Mouse (Mus musculus) embryonic facial prominence, embryonic 10.5 days (tissue): ENCODE results near the gene Adamts17. TPM values are rescaled to one million over a fixed set of nuclear protein-coding genes. Genes with fewer than 3 reads are reported as not detected.

Experiments
- DNase-seq: peaks from one replicate; pipeline ENCODE4 v3.0.0-alpha.2; 2017; ENCODE audit warnings: low spot score
- H3K27ac ChIP-seq: fragments of 300-500 bp; sonication (generic); replicated peaks from 2 replicates; pipeline ENCODE4 v1.5.1; 2016; ENCODE audit warnings: mild to moderate bottlenecking
- H3K27me3 ChIP-seq: fragments of 300-500 bp; sonication (generic); replicated peaks from 2 replicates; pipeline ENCODE4 v1.6.1; 2016; ENCODE audit warnings: low read depth, mild to moderate bottlenecking; ENCODE audit not compliant: poor library complexity, severe bottlenecking
- H3K36me3 ChIP-seq: fragments of 300-500 bp; sonication (generic); replicated peaks from 2 replicates; pipeline ENCODE4 v1.6.1; 2016; ENCODE audit warnings: mild to moderate bottlenecking, moderate library complexity
- H3K4me1 ChIP-seq: fragments of 300-500 bp; sonication (generic); 2 replicates; pipeline ENCODE4 v1.6.1; 2016
- H3K4me3 ChIP-seq: fragments of 300-500 bp; sonication (generic); 2 replicates; pipeline ENCODE4 v1.5.1; 2016; ENCODE audit warnings: mild to moderate bottlenecking, moderate library complexity
- H3K9me3 ChIP-seq: fragments of 300-500 bp; sonication (generic); 2 replicates; pipeline ENCODE4 v1.6.1; 2016; ENCODE audit warnings: mild to moderate bottlenecking
- WGBS: fragments of 180-500 bp; shearing (Covaris S2); methylation state at CpG from one replicate; pipeline ENCODE4 v1.1.7; 2016; 5-methylcytosine and 5-hydroxymethylcytosine counted together
- polyA plus RNA-seq: library from polyadenylated mRNA; unstranded; fragments of >200 nt; fragmentation: Nextera tagmentation; extraction: Ambion mirVana; gene quantifications from 2 replicates; pipeline ENCODE4 v1.2.1, GENCODE M21; 2016

The Adamts17 gene
- polyA plus RNA-seq: 2.4 and 2.6 TPM in 2 replicates

- H3K4me3 ChIP-seq: peak within 1 kb of the TSS; percentile 81
- no peaks in the 10 kb centered on the region for H3K9me3 ChIP-seq
- H3K27ac ChIP-seq: peak within 1 kb of the TSS; percentile 51
- no peaks in the 10 kb centered on the region for H3K36me3 ChIP-seq
- DNase-seq: peak; percentile 93
- peaks cover 33% of the 10 kb centered on the region for H3K4me1 ChIP-seq
- peaks cover 64% of the 10 kb centered on the region for H3K27me3 ChIP-seq
- under 1% methylated on average over 30 of the region's 30 CpGs for WGBS
These were observed at the start of gene Adamts17 for GRCm38 (mm10) chr7:66839463-66840007. TSS of gene Adamts17 (plus strand) at chr7:66839735.

GRCm38 (mm10) chr7:66789860-66790748 lies 49.4 kb upstream of the Adamts17 start:
- DNase-seq: peak; percentile 21
- H3K36me3 ChIP-seq: no peaks in the 10 kb centered on the region
- peaks cover 30% of the 10 kb centered on the region for H3K4me1 ChIP-seq
- no peak overlapping the region for H3K4me3 ChIP-seq
- H3K27ac ChIP-seq: 0 out of 2 replicates have a peak overlapping the region, but pooled peaks have one; percentile 54
- H3K27me3 ChIP-seq: no peaks in the 10 kb centered on the region
- H3K9me3 ChIP-seq: no peaks in the 10 kb centered on the region
- 26% methylated on average over 8 of the region's 8 CpGs for WGBS

GRCm38 (mm10) chr7:66791022-66791421 lies 48.5 kb upstream of the Adamts17 start:
- H3K4me3 ChIP-seq: no peak overlapping the region
- H3K4me1 ChIP-seq: peaks cover 25% of the 10 kb centered on the region
- WGBS: 92% methylated on average over 3 of the region's 3 CpGs

GRCm38 (mm10) chr7:66796909-66797308 lies 42.6 kb upstream of the Adamts17 start:
- Histone ChIP-seq H3K27me3 (no peaks in the 10 kb centered on the region), H3K9me3 (no peaks in the 10 kb centered on the region), H3K36me3 (no peaks in the 10 kb centered on the region), H3K27ac (no peak overlapping the region), H3K4me3 (no peak overlapping the region), H3K4me1 (peaks cover 11% of the 10 kb centered on the region)
- 68% methylated on average over 1 of the region's 1 CpGs for WGBS
- DNase-seq: no peak

More at GRCm38 (mm10) chr7:66791022-66791421, 48.5 kb upstream of the Adamts17 start:
- Histone ChIP-seq H3K27me3 (no peaks in the 10 kb centered on the region), H3K36me3 (no peaks in the 10 kb centered on the region), H3K27ac (no peak overlapping the region), H3K9me3 (no peaks in the 10 kb centered on the region)
- no peak for DNase-seq

- Histone ChIP-seq H3K27ac (no peak overlapping the region), H3K27me3 (no peaks in the 10 kb centered on the region), H3K4me3 (no peak overlapping the region), H3K4me1 (peaks cover 11% of the 10 kb centered on the region), H3K9me3 (no peaks in the 10 kb centered on the region), H3K36me3 (no peaks in the 10 kb centered on the region)
- 94% methylated on average over 1 of the region's 1 CpGs for WGBS
- no peak for DNase-seq
These were observed 42.2 kb upstream of the Adamts17 start for GRCm38 (mm10) chr7:66797345-66797744.

- Histone ChIP-seq H3K27ac (no peak overlapping the region), H3K4me1 (peaks cover 18% of the 10 kb centered on the region), H3K4me3 (no peak overlapping the region), H3K27me3 (no peaks in the 10 kb centered on the region), H3K36me3 (no peaks in the 10 kb centered on the region), H3K9me3 (no peaks in the 10 kb centered on the region)
- DNase-seq: peak; percentile 65
- WGBS: 36% methylated on average over 5 of the region's 5 CpGs
These were observed 40.7 kb upstream of the Adamts17 start for GRCm38 (mm10) chr7:66798826-66799225.

- Histone ChIP-seq H3K9me3 (no peaks in the 10 kb centered on the region), H3K4me3 (no peak overlapping the region), H3K4me1 (peaks cover 18% of the 10 kb centered on the region), H3K36me3 (no peaks in the 10 kb centered on the region), H3K27ac (no peak overlapping the region), H3K27me3 (no peaks in the 10 kb centered on the region)
- WGBS: 80% methylated on average over 5 of the region's 5 CpGs
- no peak for DNase-seq
These were observed 38.8 kb upstream of the Adamts17 start for GRCm38 (mm10) chr7:66800784-66801183.

GRCm38 (mm10) chr7:66801785-66802184 lies 37.8 kb upstream of the Adamts17 start:
- DNase-seq: no peak
- no peaks in the 10 kb centered on the region for H3K36me3 ChIP-seq
- no peak overlapping the region for H3K4me3 ChIP-seq
- H3K27ac ChIP-seq: no peak overlapping the region
- peaks cover 18% of the 10 kb centered on the region for H3K4me1 ChIP-seq
- H3K27me3 ChIP-seq: no peaks in the 10 kb centered on the region
- no peaks in the 10 kb centered on the region for H3K9me3 ChIP-seq

GRCm38 (mm10) chr7:66803798-66804197 lies 35.7 kb upstream of the Adamts17 start:
- no peaks in the 10 kb centered on the region for H3K36me3 ChIP-seq
- H3K27me3 ChIP-seq: no peaks in the 10 kb centered on the region
- WGBS: 62% methylated on average over 5 of the region's 5 CpGs
- no peak overlapping the region for H3K27ac ChIP-seq
- no peak overlapping the region for H3K4me3 ChIP-seq
- no peaks in the 10 kb centered on the region for H3K9me3 ChIP-seq
- no peak for DNase-seq
- peaks cover 15% of the 10 kb centered on the region for H3K4me1 ChIP-seq

GRCm38 (mm10) chr7:66806801-66807200 lies 32.7 kb upstream of the Adamts17 start:
- H3K9me3 ChIP-seq: no peaks in the 10 kb centered on the region
- peaks cover 7% of the 10 kb centered on the region; the same call in 1 of the 2 replicates for H3K4me1 ChIP-seq
- no peaks in the 10 kb centered on the region for H3K36me3 ChIP-seq
- H3K27me3 ChIP-seq: no peaks in the 10 kb centered on the region
- no peak overlapping the region for H3K27ac ChIP-seq
- no peak for DNase-seq
- 76% methylated on average over 3 of the region's 3 CpGs for WGBS
- no peak overlapping the region for H3K4me3 ChIP-seq

GRCm38 (mm10) chr7:66810436-66810835 lies 29.1 kb upstream of the Adamts17 start:
- H3K9me3 ChIP-seq: no peaks in the 10 kb centered on the region
- no peak overlapping the region for H3K27ac ChIP-seq
- H3K36me3 ChIP-seq: no peaks in the 10 kb centered on the region
- DNase-seq: no peak
- H3K4me3 ChIP-seq: no peak overlapping the region
- H3K4me1 ChIP-seq: no peaks in the 10 kb centered on the region
- WGBS: 93% methylated on average over 7 of the region's 7 CpGs
- no peaks in the 10 kb centered on the region for H3K27me3 ChIP-seq

- DNase-seq: no peak
- no peaks in the 10 kb centered on the region for H3K27me3 ChIP-seq
- no peaks in the 10 kb centered on the region for H3K36me3 ChIP-seq
- H3K9me3 ChIP-seq: no peaks in the 10 kb centered on the region
- no peak overlapping the region for H3K27ac ChIP-seq
- H3K4me3 ChIP-seq: no peak overlapping the region
- 71% methylated on average over 1 of the region's 1 CpGs for WGBS
- no peaks in the 10 kb centered on the region for H3K4me1 ChIP-seq
These were observed 28.2 kb upstream of the Adamts17 start for GRCm38 (mm10) chr7:66811294-66811693.

- 89% methylated on average over 4 of the region's 4 CpGs for WGBS
- Histone ChIP-seq H3K36me3 (no peaks in the 10 kb centered on the region), H3K9me3 (no peaks in the 10 kb centered on the region), H3K27me3 (no peaks in the 10 kb centered on the region), H3K27ac (no peak overlapping the region), H3K4me3 (no peak overlapping the region), H3K4me1 (no peaks in the 10 kb centered on the region)
- DNase-seq: no peak
These were observed 27.2 kb upstream of the Adamts17 start for GRCm38 (mm10) chr7:66812289-66812688.
